Mouse (Mus musculus) ES-CJ7 (cell line): ENCODE data around the gene Irak4.

Experiments
- DNase-seq: peaks from one replicate; pipeline ENCODE4 v3.0.0; 2011; ENCODE audit warnings: low read depth, low spot score

The Irak4 gene

GRCm38 (mm10) chr15:94543409-94544051, at the start of gene Irak4, which contains the start of gene Pus7l:
TSS of gene Irak4 (plus strand) at chr15:94543643.
TSS of gene Pus7l (minus strand) at chr15:94543547.
- DNase-seq: peak; percentile 97

GRCm38 (mm10) chr15:94494445-94494844, 49.0 kb upstream of the Irak4 start:
- peak; percentile 17 for DNase-seq

- peak; percentile 46 for DNase-seq
Observed at GRCm38 (mm10) chr15:94495936-94496335, 47.5 kb upstream of the Irak4 start.

GRCm38 (mm10) chr15:94499260-94499659, 44.2 kb upstream of the Irak4 start:
- DNase-seq: no peak

- no peak for DNase-seq
Observed at GRCm38 (mm10) chr15:94503451-94504215, 39.8 kb upstream of the Irak4 start.

- DNase-seq: peak; percentile 39
Observed at GRCm38 (mm10) chr15:94517913-94518491, 25.4 kb upstream of the Irak4 start.

- peak; percentile 51 for DNase-seq
Observed at GRCm38 (mm10) chr15:94520205-94520900, 23.1 kb upstream of the Irak4 start.

GRCm38 (mm10) chr15:94520959-94521358, 22.5 kb upstream of the Irak4 start:
- DNase-seq: no peak

GRCm38 (mm10) chr15:94523251-94523650, 20.2 kb upstream of the Irak4 start:
- peak; percentile 25 for DNase-seq

- no peak for DNase-seq
Observed at GRCm38 (mm10) chr15:94524956-94525355, 18.5 kb upstream of the Irak4 start.

GRCm38 (mm10) chr15:94530519-94530918, 12.9 kb upstream of the Irak4 start:
- DNase-seq: no peak

- DNase-seq: no peak
Observed at GRCm38 (mm10) chr15:94532306-94532705, 11.1 kb upstream of the Irak4 start.

GRCm38 (mm10) chr15:94532956-94533355, 10.5 kb upstream of the Irak4 start:
- DNase-seq: no peak

GRCm38 (mm10) chr15:94535521-94535920, 7.9 kb upstream of the Irak4 start:
- DNase-seq: no peak

GRCm38 (mm10) chr15:94539296-94539695, 4.1 kb upstream of the Irak4 start:
- DNase-seq: no peak

GRCm38 (mm10) chr15:94542567-94543408, 655 bp upstream of the Irak4 start:
- no peak for DNase-seq

GRCm38 (mm10) chr15:94544052-94544636, 701 bp downstream of the Irak4 start:
- DNase-seq: no peak

GRCm38 (mm10) chr15:94544844-94545243, 1.4 kb downstream of the Irak4 start:
- no peak for DNase-seq

- no peak for DNase-seq
Observed at GRCm38 (mm10) chr15:94553536-94553935, 10.1 kb downstream of the Irak4 start.

GRCm38 (mm10) chr15:94557442-94557841, 14.0 kb downstream of the Irak4 start:
- peak; percentile 88 for DNase-seq
